Mouse (Mus musculus) midbrain, embryonic 10.5 days (tissue): ENCODE results near the gene Olfr598. TPM values are rescaled to one million over a fixed set of nuclear protein-coding genes. Genes with fewer than 3 reads are reported as not detected.
"Not testable (repeated sequence)": the region's sequence is repeated elsewhere in the genome, so short reads cannot be mapped to it uniquely, and the experiment has no call there.

ENCODE experiments used
- DNase-seq: peaks from one replicate; pipeline ENCODE4 v3.0.0-alpha.2; 2017; ENCODE audit warnings: low spot score
- H3K27ac ChIP-seq: fragments of 300-500 bp; sonication (generic); replicated peaks from 2 replicates; pipeline ENCODE4 v1.5.1; 2016; ENCODE audit warnings: mild to moderate bottlenecking
- H3K27me3 ChIP-seq: fragments of 300-500 bp; sonication (generic); 2 replicates; pipeline ENCODE4 v1.6.1; 2016; ENCODE audit warnings: low read depth, mild to moderate bottlenecking; ENCODE audit not compliant: poor library complexity, severe bottlenecking
- H3K36me3 ChIP-seq: fragments of 300-500 bp; sonication (generic); 2 replicates; pipeline ENCODE4 v1.6.1; 2016; ENCODE audit warnings: mild to moderate bottlenecking, moderate library complexity
- H3K4me1 ChIP-seq: fragments of 300-500 bp; sonication (generic); 2 replicates; pipeline ENCODE4 v1.6.1; 2016
- H3K4me3 ChIP-seq: fragments of 300-500 bp; sonication (generic); 2 replicates; pipeline ENCODE4 v1.5.1; 2016; ENCODE audit warnings: mild to moderate bottlenecking, moderate library complexity
- H3K9me3 ChIP-seq: fragments of 300-500 bp; sonication (generic); replicated peaks from 2 replicates; pipeline ENCODE4 v1.6.1; 2016; ENCODE audit warnings: mild to moderate bottlenecking
- WGBS: fragments of 180-500 bp; shearing (Covaris S2); methylation state at CpG from one replicate; pipeline ENCODE4 v1.1.7; 2016; 5-methylcytosine and 5-hydroxymethylcytosine counted together
- polyA plus RNA-seq: library from polyadenylated mRNA; unstranded; fragments of >200 nt; fragmentation: Nextera tagmentation; extraction: Ambion mirVana; gene quantifications from 2 replicates; pipeline ENCODE4 v1.2.1, GENCODE M21; 2016

Olfr598 gene
- not detected in 2 replicates for polyA plus RNA-seq

DNA sequence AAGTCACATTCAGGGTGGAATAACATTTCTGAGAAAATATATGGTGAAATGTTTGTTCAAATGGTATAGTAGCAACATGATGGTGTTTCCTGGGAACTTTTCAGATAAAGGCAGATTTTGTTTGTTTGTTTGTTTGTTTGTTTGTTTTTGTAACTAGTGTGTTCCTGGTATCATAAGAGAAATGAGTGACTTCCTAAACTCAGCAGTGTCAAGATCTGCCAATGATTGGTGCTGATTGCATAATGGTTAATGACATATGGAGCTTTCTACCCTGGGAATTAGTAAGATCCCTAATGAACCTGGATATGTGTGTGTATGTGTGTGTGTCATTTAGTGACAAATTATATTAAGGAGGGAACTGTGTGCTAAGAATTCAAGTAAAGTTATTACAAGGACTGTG is at the start of gene Olfr598:
TSS of gene Olfr598 (plus strand) at position 301 of the 400 bp plus-strand sequence.
- no peak for DNase-seq
- Histone ChIP-seq H3K27me3 (no peaks in the 10 kb centered on the region), H3K36me3 (no peaks in the 10 kb centered on the region), H3K4me3 (no peak within 1 kb of the TSS), H3K4me1 (no peaks in the 10 kb centered on the region), H3K9me3 (no peaks in the 10 kb centered on the region), H3K27ac (no peak within 1 kb of the TSS)

- 88% methylated on average over 2 of the region's 2 CpGs for WGBS
These were observed 18.0 kb upstream of the Olfr598 start, which contains the start of gene Olfr596 for GRCm38 (mm10) chr7:103305348-103305747. Gene Olfr596 (plus strand): TSS chr7:103305648.

GRCm38 (mm10) chr7:103316015-103316414 is 7.4 kb upstream of the Olfr598 start, which contains the start of gene Olfr597:
Gene Olfr597 (plus strand): TSS chr7:103316315.
- not testable (repeated sequence) for H3K4me3 ChIP-seq, DNase-seq, H3K36me3 ChIP-seq, H3K27ac ChIP-seq, H3K27me3 ChIP-seq, H3K9me3 ChIP-seq, H3K4me1 ChIP-seq
- 95% methylated on average over 2 of the region's 2 CpGs for WGBS

More at GRCm38 (mm10) chr7:103305348-103305747, 18.0 kb upstream of the Olfr598 start, which contains the start of gene Olfr596:
- H3K27me3 ChIP-seq, H3K4me3 ChIP-seq, DNase-seq, H3K9me3 ChIP-seq, H3K36me3 ChIP-seq, H3K4me1 ChIP-seq, H3K27ac ChIP-seq: not testable (repeated sequence)

GRCm38 (mm10) chr7:103335617-103336016 is 12.2 kb downstream of the Olfr598 start, which contains the start of gene Olfr599:
Gene Olfr599 (plus strand): TSS chr7:103335917.
- Histone ChIP-seq H3K4me1 (no peaks in the 10 kb centered on the region), H3K36me3 (no peaks in the 10 kb centered on the region), H3K4me3 (no peak within 1 kb of the TSS), H3K9me3 (no peaks in the 10 kb centered on the region), H3K27ac (no peak within 1 kb of the TSS), H3K27me3 (no peaks in the 10 kb centered on the region)
- DNase-seq = no peak
- 89% methylated on average over 1 of the region's 1 CpGs for WGBS

DNA sequence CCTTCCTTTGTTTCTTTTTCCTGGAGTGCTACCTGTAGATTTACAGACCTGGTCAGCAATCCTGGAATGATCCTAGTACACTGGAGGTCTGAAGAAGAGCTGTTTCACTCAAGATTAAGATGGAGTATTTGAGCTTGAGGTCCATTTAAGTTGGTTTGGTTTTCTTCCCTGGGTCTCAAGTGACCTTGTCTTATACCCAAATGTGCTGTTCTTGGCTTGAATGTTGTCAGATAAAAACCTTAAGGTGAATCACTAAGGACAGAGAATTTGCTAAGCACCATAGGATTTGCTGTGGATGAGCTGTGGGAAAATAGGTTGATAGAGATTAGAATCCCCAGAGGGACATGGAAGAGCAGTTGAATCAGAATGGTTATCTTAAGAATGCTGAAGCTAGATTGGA is 26.2 kb downstream of the Olfr598 start, which contains the start of gene Olfr600:
TSS of gene Olfr600 (minus strand) at position 101 of the 400 bp plus-strand sequence.
- Histone ChIP-seq H3K4me3 (no peak within 1 kb of the TSS), H3K36me3 (no peaks in the 10 kb centered on the region), H3K27ac (no peak within 1 kb of the TSS), H3K4me1 (no peaks in the 10 kb centered on the region), H3K27me3 (no peaks in the 10 kb centered on the region), H3K9me3 (no peaks in the 10 kb centered on the region)
- DNase-seq = no peak

- Histone ChIP-seq H3K27me3 (no peaks in the 10 kb centered on the region), H3K4me1 (no peaks in the 10 kb centered on the region), H3K36me3 (no peaks in the 10 kb centered on the region), H3K9me3 (no peaks in the 10 kb centered on the region), H3K27ac (no peak within 1 kb of the TSS), H3K4me3 (no peak within 1 kb of the TSS)
- no peak for DNase-seq
- 95% methylated on average over 1 of the region's 1 CpGs for WGBS
These were observed 39.2 kb downstream of the Olfr598 start, which contains the start of gene Olfr601 for GRCm38 (mm10) chr7:103362555-103362954. Gene Olfr601 (minus strand): TSS chr7:103362655.

Other genes starting within 250 kb of the Olfr598 start
- not detected in 2 replicates for gene Olfr584, start 241.7 kb upstream of the Olfr598 start, polyA plus RNA-seq
- gene Olfr585, start 225.8 kb upstream of the Olfr598 start, polyA plus RNA-seq = not detected in 2 replicates
- gene Olfr586, start 197.9 kb upstream of the Olfr598 start, polyA plus RNA-seq = not detected in 2 replicates
- not detected in 2 replicates for gene Olfr588-ps1, start 182.7 kb upstream of the Olfr598 start, polyA plus RNA-seq
- not detected in 2 replicates for gene Olfr589, start 167.2 kb upstream of the Olfr598 start, polyA plus RNA-seq
- not detected in 2 replicates for gene Olfr591, start 145.2 kb upstream of the Olfr598 start, polyA plus RNA-seq
- gene Olfr592, start 138.8 kb upstream of the Olfr598 start, polyA plus RNA-seq = not detected in 2 replicates
- gene Olfr593, start 111.7 kb upstream of the Olfr598 start, polyA plus RNA-seq = not detected in 2 replicates
- not detected in 2 replicates for gene Olfr594, start 106.6 kb upstream of the Olfr598 start, polyA plus RNA-seq
- gene Usp17ld, start 71.1 kb upstream of the Olfr598 start, polyA plus RNA-seq = not detected in 2 replicates
- not detected in 2 replicates for gene Olfr596, start 17.9 kb upstream of the Olfr598 start, polyA plus RNA-seq
- gene Olfr597, start 7.3 kb upstream of the Olfr598 start, polyA plus RNA-seq = not detected in 2 replicates
- gene Olfr599, start 12.3 kb downstream of the Olfr598 start, polyA plus RNA-seq = not detected in 2 replicates
- gene Olfr600, start 26.1 kb downstream of the Olfr598 start, polyA plus RNA-seq = not detected in 2 replicates
- not detected in 2 replicates for gene Olfr601, start 39.1 kb downstream of the Olfr598 start, polyA plus RNA-seq
- not detected in 2 replicates for gene Olfr603, start 62.6 kb downstream of the Olfr598 start, polyA plus RNA-seq
- gene Usp17lc, start 91.5 kb downstream of the Olfr598 start, polyA plus RNA-seq = not detected in 2 replicates
- not detected in 2 replicates for gene Olfr605, start 121.9 kb downstream of the Olfr598 start, polyA plus RNA-seq
- not detected in 2 replicates for gene Olfr606, start 125.5 kb downstream of the Olfr598 start, polyA plus RNA-seq
- not detected in 2 replicates for gene Olfr607, start 140.6 kb downstream of the Olfr598 start, polyA plus RNA-seq
- not detected in 2 replicates for gene Olfr608, start 146.3 kb downstream of the Olfr598 start, polyA plus RNA-seq
- gene Olfr609, start 174.5 kb downstream of the Olfr598 start, polyA plus RNA-seq = not detected in 2 replicates
- not detected in 2 replicates for gene Olfr610, start 188.6 kb downstream of the Olfr598 start, polyA plus RNA-seq
- not detected in 2 replicates for gene Olfr611, start 197.3 kb downstream of the Olfr598 start, polyA plus RNA-seq
- not detected in 2 replicates for gene Olfr612, start 219.1 kb downstream of the Olfr598 start, polyA plus RNA-seq
- gene Olfr613, start 224.5 kb downstream of the Olfr598 start, polyA plus RNA-seq = not detected in 2 replicates
- not detected in 2 replicates for gene Olfr615, start 232.5 kb downstream of the Olfr598 start, polyA plus RNA-seq
- gene Olfr616, start 245.6 kb downstream of the Olfr598 start, polyA plus RNA-seq = not detected in 2 replicates
- gene Olfr617, start 249.5 kb downstream of the Olfr598 start, polyA plus RNA-seq = not detected in 2 replicates